ENCODE assay signal across 13 mouse cellular contexts in the genomic region with DNA sequence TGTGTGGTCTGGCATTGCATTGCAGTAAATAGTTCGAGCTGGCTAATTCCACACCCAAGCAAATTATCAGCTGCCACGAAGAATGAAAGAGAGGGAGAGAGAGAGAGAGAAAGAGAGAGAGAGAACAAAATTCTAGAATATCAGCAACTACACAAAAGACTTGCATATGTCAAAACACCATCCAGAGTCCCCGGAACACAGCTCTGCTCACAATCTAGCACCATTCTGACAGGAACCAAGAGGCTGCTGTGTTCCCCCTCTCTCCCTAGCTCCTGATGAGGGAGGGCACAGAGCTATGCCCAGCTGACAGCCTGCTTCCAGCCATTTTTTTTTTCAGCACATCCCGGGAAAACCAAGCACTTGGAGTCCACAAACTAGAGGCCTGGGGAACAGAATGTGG. TPM values are rescaled to one million over a fixed set of nuclear protein-coding genes. Genes with fewer than 3 reads are reported as not detected.
DNase-seq lines count a peak whose midpoint lies in the region; ATAC-seq and TF ChIP-seq lines count a peak whose summit lies in the region.
"Had no signal": no experiment of that assay in that cellular context is flagged by ENCODE, and none has a peak within 500 bp of the region (broad histone marks: within the 10 kb centered on the region; RNA-seq: fewer than 3 reads in every experiment).

No protein-coding gene starts in this region.

- TF ChIP-seq POLR2A in brain, embryonic 14.5 days (IDR thresholded peaks at IDR 0.05; ENCODE audit: borderline replicate concordance, extremely low read depth, insufficient read depth, insufficient read length, poor library complexity, severe bottlenecking), result no peak

- peak overlapping the region; percentile 68 for H3K9ac ChIP-seq in hindbrain, embryonic 13.5 days
- no peak overlapping the region for H3K9ac ChIP-seq in hindbrain, embryonic 11.5 days (ENCODE audit: low read depth, low read length)
- H3K9ac ChIP-seq in forebrain, embryonic 15.5 days (replicated peaks), result peak overlapping the region; percentile 96
- peak overlapping the region; percentile 17; the same call in 1 of the 2 replicates for H3K9ac ChIP-seq in midbrain, embryonic 14.5 days (replicated peaks; ENCODE audit: low read length)
- H3K9ac ChIP-seq: lung, embryonic 15.5 days had no signal

- 56% methylated on average over 4 of the region's 4 CpGs for WGBS in hindbrain, embryonic 13.5 days
- WGBS in hindbrain, embryonic 11.5 days, result 63% methylated on average over 4 of the region's 4 CpGs
- 21% methylated on average over 4 of the region's 4 CpGs for WGBS in forebrain, embryonic 15.5 days
- WGBS in midbrain, embryonic 14.5 days, result 48% methylated on average over 4 of the region's 4 CpGs

- peak overlapping the region; percentile 73; the same call in 1 of the 2 replicates for H3K27ac ChIP-seq in hindbrain, embryonic 13.5 days
- no peak overlapping the region for H3K27ac ChIP-seq in hindbrain, embryonic 11.5 days (ENCODE audit: low read depth, low read length)
- H3K27ac ChIP-seq in forebrain, embryonic 15.5 days (replicated peaks), result peak overlapping the region; percentile 99
- H3K27ac ChIP-seq in midbrain, embryonic 14.5 days (replicated peaks; ENCODE audit: low read depth, low read length), result no peak overlapping the region; the same call in 1 of the 2 replicates
- H3K27ac ChIP-seq: lung, embryonic 15.5 days had no signal

- 0 out of 2 replicates have a peak, but pooled peaks cover 2% of the 10 kb centered on the region for H3K27me3 ChIP-seq in hindbrain, embryonic 13.5 days
- peaks cover 12% of the 10 kb centered on the region; the same call in 1 of the 2 replicates for H3K27me3 ChIP-seq in hindbrain, embryonic 11.5 days (ENCODE audit: control insufficient read depth, insufficient read depth, low read length)
- H3K27me3 ChIP-seq in forebrain, embryonic 15.5 days, result no peaks in the 10 kb centered on the region
- H3K27me3 ChIP-seq in midbrain, embryonic 14.5 days (ENCODE audit: control insufficient read depth, insufficient read depth, low read length), result no peaks in the 10 kb centered on the region

- no peak for DNase-seq in hindbrain, embryonic 11.5 days (ENCODE audit: low spot score)
- peak; percentile 60 for DNase-seq in brain, embryonic 14.5 days (ENCODE audit: low read depth)
- DNase-seq in midbrain, embryonic 14.5 days, result peak; percentile 31
- no peak for DNase-seq in ovary, adult 18-20 months (ENCODE audit: low spot score)
- DNase-seq in gastrocnemius, adult 18-20 months (ENCODE audit: low spot score), result no peak
- DNase-seq in frontal cortex, postnatal 25 days (ENCODE audit: low spot score in 2 of 2), result no peak
- DNase-seq: cerebellum, postnatal 36 days; heart, postnatal 14 days; kidney, adult 9 months; left cerebral cortex, postnatal 4 days had no signal

- H3K9me3 ChIP-seq in hindbrain, embryonic 13.5 days, result no peaks in the 10 kb centered on the region
- H3K9me3 ChIP-seq in hindbrain, embryonic 11.5 days (ENCODE audit: control insufficient read depth, low read length), result no peaks in the 10 kb centered on the region
- no peaks in the 10 kb centered on the region for H3K9me3 ChIP-seq in forebrain, embryonic 15.5 days
- no peaks in the 10 kb centered on the region for H3K9me3 ChIP-seq in midbrain, embryonic 14.5 days (ENCODE audit: control insufficient read depth, low read length)
- H3K9me3 ChIP-seq: lung, embryonic 15.5 days had no signal

- peaks cover 88% of the 10 kb centered on the region for H3K4me1 ChIP-seq in hindbrain, embryonic 13.5 days (replicated peaks)
- peaks cover 2% of the 10 kb centered on the region; the same call in 1 of the 2 replicates for H3K4me1 ChIP-seq in hindbrain, embryonic 11.5 days (replicated peaks; ENCODE audit: control insufficient read depth, insufficient read depth, low read length)
- H3K4me1 ChIP-seq in forebrain, embryonic 15.5 days, result peaks cover 78% of the 10 kb centered on the region
- H3K4me1 ChIP-seq in midbrain, embryonic 14.5 days (ENCODE audit: control insufficient read depth, insufficient read depth, low read length), result peaks cover 58% of the 10 kb centered on the region
- H3K4me1 ChIP-seq: lung, embryonic 15.5 days had no signal

- no peaks in the 10 kb centered on the region for H3K36me3 ChIP-seq in hindbrain, embryonic 13.5 days
- no peaks in the 10 kb centered on the region for H3K36me3 ChIP-seq in hindbrain, embryonic 11.5 days (ENCODE audit: control insufficient read depth, insufficient read depth, low read length)
- H3K36me3 ChIP-seq in forebrain, embryonic 15.5 days, result no peaks in the 10 kb centered on the region
- H3K36me3 ChIP-seq in midbrain, embryonic 14.5 days (ENCODE audit: control insufficient read depth, insufficient read depth, low read length), result no peaks in the 10 kb centered on the region
- H3K36me3 ChIP-seq: lung, embryonic 15.5 days had no signal

- no peak for TF ChIP-seq CTCF in brain, embryonic 14.5 days (IDR thresholded peaks at IDR 0.05; ENCODE audit: borderline replicate concordance, extremely low read depth, insufficient read depth, insufficient read length)

- peak overlapping the region; percentile 79 for H3K4me2 ChIP-seq in hindbrain, embryonic 13.5 days
- H3K4me2 ChIP-seq in hindbrain, embryonic 11.5 days (replicated peaks; ENCODE audit: low read depth, low read length), result no peak overlapping the region
- peak overlapping the region; percentile 87 for H3K4me2 ChIP-seq in forebrain, embryonic 15.5 days (replicated peaks)
- peak overlapping the region; percentile 91 for H3K4me2 ChIP-seq in midbrain, embryonic 14.5 days (ENCODE audit: low read length)
- H3K4me2 ChIP-seq: lung, embryonic 15.5 days had no signal

- no peak for ATAC-seq in hindbrain, embryonic 13.5 days (ENCODE audit: low FRiP score)
- no peak for ATAC-seq in hindbrain, embryonic 11.5 days (ENCODE audit: low FRiP score)
- ATAC-seq in forebrain, embryonic 15.5 days (replicated peaks), result no peak
- no peak for ATAC-seq in midbrain, embryonic 14.5 days (ENCODE audit: low FRiP score, low TSS enrichment)

- H3K4me3 ChIP-seq in hindbrain, embryonic 13.5 days, result peak overlapping the region; percentile 93
- no peak overlapping the region for H3K4me3 ChIP-seq in hindbrain, embryonic 11.5 days (ENCODE audit: low read depth, low read length)
- peak overlapping the region; percentile 97 for H3K4me3 ChIP-seq in forebrain, embryonic 15.5 days
- no peak overlapping the region for H3K4me3 ChIP-seq in midbrain, embryonic 14.5 days (replicated peaks; ENCODE audit: low read depth, low read length)
- H3K4me3 ChIP-seq: lung, embryonic 15.5 days had no signal

RNA-seq across cellular contexts. Expression of a gene that starts 6.6 kb away (rescaled TPM):
- polyA plus RNA-seq in hindbrain, embryonic 13.5 days (2015; fragmentation: Nextera tagmentation; extraction: Ambion mirVana), result 27.0 and 31.0 TPM in 2 replicates
- 6.8 and 8.4 TPM in 2 replicates for polyA plus RNA-seq in hindbrain, embryonic 11.5 days (2014; fragmentation: Nextera tagmentation; extraction: Ambion mirVana)
- polyA plus RNA-seq in brain, embryonic 14.5 days (2012; rRNA removed), result 67.1 and 73.3 TPM in 2 replicates
- polyA plus RNA-seq in forebrain, embryonic 15.5 days (2015; fragmentation: Nextera tagmentation; extraction: Ambion mirVana), result 109 and 117 TPM in 2 replicates
- 38.4 and 43.3 TPM in 2 replicates for polyA plus RNA-seq in midbrain, embryonic 14.5 days (2014; fragmentation: Nextera tagmentation; extraction: Ambion mirVana)
- not detected for total RNA-seq in gastrocnemius, adult 18-20 months (2021)

Comparison
In these comparisons a context has a peak if more than half of its experiments do, and no peak if none do; other contexts are left out.
1. H3K27ac ChIP-seq: peak in hindbrain, embryonic 13.5 days (single experiment) and forebrain, embryonic 15.5 days (single experiment); none in hindbrain, embryonic 11.5 days (single experiment) and midbrain, embryonic 14.5 days (single experiment).
2. H3K4me3 ChIP-seq: peak in hindbrain, embryonic 13.5 days (single experiment) and forebrain, embryonic 15.5 days (single experiment); none in hindbrain, embryonic 11.5 days (single experiment) and midbrain, embryonic 14.5 days (single experiment).
3. DNase-seq: peak in brain, embryonic 14.5 days (single experiment) and midbrain, embryonic 14.5 days (single experiment); none in hindbrain, embryonic 11.5 days (single experiment), ovary, adult 18-20 months (single experiment), gastrocnemius, adult 18-20 months (single experiment) and frontal cortex, postnatal 25 days (0 of 2).